9 mouse cellular contexts compared by ENCODE assay signal in the genomic region with DNA sequence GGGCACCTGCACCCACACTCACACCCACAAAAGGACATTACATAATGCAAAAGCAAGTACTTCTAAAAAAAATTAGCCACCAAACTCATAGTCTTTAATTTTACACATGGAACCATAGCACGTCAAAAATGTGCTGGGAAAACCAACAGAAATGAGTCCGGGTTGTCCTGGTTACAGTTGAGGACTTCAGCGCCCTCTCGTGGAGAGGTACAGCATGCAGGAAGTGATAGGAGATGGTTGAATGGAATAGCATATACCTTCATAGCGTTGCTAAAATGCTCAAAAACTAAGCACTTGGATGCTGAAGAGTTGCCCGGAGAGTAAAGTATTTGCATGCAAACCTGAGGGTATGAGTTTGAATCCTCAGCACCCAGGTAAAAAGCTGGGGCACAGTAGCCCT. TPM values are rescaled to one million over a fixed set of nuclear protein-coding genes. Genes with fewer than 3 reads are reported as not detected.
A peak's percentile ranks its signal among the peaks of the same experiment; 100 is the strongest.
DNase-seq lines count a peak whose midpoint lies in the region; ATAC-seq and TF ChIP-seq lines count a peak whose summit lies in the region.
"Had no signal": no experiment of that assay in that cellular context is flagged by ENCODE, and none has a peak within 500 bp of the region (broad histone marks: within the 10 kb centered on the region; RNA-seq: fewer than 3 reads in every experiment).

No protein-coding gene starts in this region.

- H3K9ac ChIP-seq in liver, adult 2 months (ENCODE audit: low read depth, low read length) = no peak overlapping the region
- no peak overlapping the region for H3K9ac ChIP-seq in liver, embryonic 12.5 days
- H3K9ac ChIP-seq in midbrain, embryonic 13.5 days (replicated peaks) = no peak overlapping the region
- H3K9ac ChIP-seq: limb, embryonic 12.5 days had no signal

- no peak overlapping the region for H3K4me3 ChIP-seq in liver, adult 2 months (ENCODE audit: insufficient read depth, low read depth, low read length)
- no peak overlapping the region for H3K4me3 ChIP-seq in liver, embryonic 12.5 days
- no peak overlapping the region for H3K4me3 ChIP-seq in midbrain, embryonic 13.5 days (replicated peaks)
- H3K4me3 ChIP-seq: limb, embryonic 12.5 days had no signal

- DNase-seq in cerebellum, adult 8-10 months = peak; percentile 6
- DNase-seq in cerebellum, adult 11-12 months = no peak
- peak; percentile 49 for DNase-seq in liver, adult 2 months (ENCODE audit: extremely low read depth, low read depth, low spot score)
- peak; percentile 59 for DNase-seq in adrenal gland, postnatal 25 days
- DNase-seq in layer of hippocampus, adult 9-10 months (ENCODE audit: low spot score) = peak; percentile 15
- peak; percentile 39 for DNase-seq in right cerebral cortex, postnatal 4 days

- no peaks in the 10 kb centered on the region for H3K9me3 ChIP-seq in liver, embryonic 12.5 days (replicated peaks)
- no peaks in the 10 kb centered on the region for H3K9me3 ChIP-seq in midbrain, embryonic 13.5 days
- H3K9me3 ChIP-seq: limb, embryonic 12.5 days had no signal

- H3K27ac ChIP-seq in liver, adult 2 months (replicated peaks; ENCODE audit: insufficient read depth, low read depth, low read length) = no peak overlapping the region
- H3K27ac ChIP-seq in liver, embryonic 12.5 days = no peak overlapping the region
- no peak overlapping the region for H3K27ac ChIP-seq in midbrain, embryonic 13.5 days
- H3K27ac ChIP-seq: limb, embryonic 12.5 days had no signal

- no peaks in the 10 kb centered on the region for H3K79me2 ChIP-seq in liver, adult 2 months (ENCODE audit: control insufficient read depth, insufficient read depth, low read length)

- H3K4me2 ChIP-seq in liver, embryonic 12.5 days = no peak overlapping the region
- H3K4me2 ChIP-seq in midbrain, embryonic 13.5 days (replicated peaks) = no peak overlapping the region
- H3K4me2 ChIP-seq: limb, embryonic 12.5 days had no signal

- TF ChIP-seq CTCF in liver, adult 2 months (IDR thresholded peaks at IDR 0.05; ENCODE audit: low read depth, low read length) = peak; percentile 61; the same call in 1 of the 2 replicates

- H3K27me3 ChIP-seq in liver, adult 2 months (ENCODE audit: control insufficient read depth, insufficient read depth, low read length) = no peaks in the 10 kb centered on the region
- no peaks in the 10 kb centered on the region; the same call in 1 of the 2 replicates for H3K27me3 ChIP-seq in liver, embryonic 12.5 days (replicated peaks)
- peaks cover 15% of the 10 kb centered on the region for H3K27me3 ChIP-seq in midbrain, embryonic 13.5 days
- H3K27me3 ChIP-seq: limb, embryonic 12.5 days had no signal

- no peak for TF ChIP-seq POLR2A in liver, adult 2 months (IDR thresholded peaks at IDR 0.05; ENCODE audit: extremely low read depth, insufficient read depth, low read length)

- no peaks in the 10 kb centered on the region for H3K36me3 ChIP-seq in liver, adult 2 months (ENCODE audit: control insufficient read depth, insufficient read depth, low read length)
- no peaks in the 10 kb centered on the region for H3K36me3 ChIP-seq in liver, embryonic 12.5 days
- no peaks in the 10 kb centered on the region for H3K36me3 ChIP-seq in midbrain, embryonic 13.5 days
- H3K36me3 ChIP-seq: limb, embryonic 12.5 days had no signal

- no peak for ATAC-seq in liver, embryonic 12.5 days
- no peak for ATAC-seq in midbrain, embryonic 13.5 days

- WGBS in liver, adult 2 months = 49% methylated on average over 6 of the region's 6 CpGs
- 54% methylated on average over 6 of the region's 6 CpGs for WGBS in liver, embryonic 12.5 days (ENCODE audit: insufficient replicate concordance)
- 76% methylated on average over 6 of the region's 6 CpGs for WGBS in midbrain, embryonic 13.5 days

- H3K4me1 ChIP-seq in liver, adult 2 months (ENCODE audit: control insufficient read depth, insufficient read depth, low read length) = peaks cover 11% of the 10 kb centered on the region
- H3K4me1 ChIP-seq in liver, embryonic 12.5 days = peaks cover 7% of the 10 kb centered on the region; the same call in 1 of the 2 replicates
- peaks cover 16% of the 10 kb centered on the region for H3K4me1 ChIP-seq in midbrain, embryonic 13.5 days (replicated peaks)

RNA-seq across cellular contexts. Expression of a gene that starts 17.7 kb away (rescaled TPM):
- total RNA-seq in liver, adult 2 months (2014; rRNA removed) = 0.09 and 0.13 TPM in 2 replicates
- 0.07 TPM in 1 of 2 replicates, not detected in the other for polyA plus RNA-seq in liver, adult 2 months (2012; rRNA removed)
- polyA plus RNA-seq in liver, embryonic 12.5 days (2016; fragmentation: Nextera tagmentation; extraction: Ambion mirVana) = 0.08 and 0.24 TPM in 2 replicates
- 0.14 and 0.18 TPM in 2 replicates for total RNA-seq in adrenal gland, postnatal 25 days (2021)
- 1.3 TPM in 2 replicates for polyA plus RNA-seq in midbrain, embryonic 13.5 days (2015; fragmentation: Nextera tagmentation; extraction: Ambion mirVana)

RNA-seq across cellular contexts. Expression of a gene that starts 27.7 kb away (rescaled TPM):
- total RNA-seq in liver, adult 2 months (2014; rRNA removed) = 28.9 and 36.0 TPM in 2 replicates
- 12.7 and 13.2 TPM in 2 replicates for polyA plus RNA-seq in liver, adult 2 months (2012; rRNA removed)
- 2.1 TPM in 2 replicates for polyA plus RNA-seq in liver, embryonic 12.5 days (2016; fragmentation: Nextera tagmentation; extraction: Ambion mirVana)
- total RNA-seq in adrenal gland, postnatal 25 days (2021) = 16.1 and 22.9 TPM in 2 replicates
- polyA plus RNA-seq in midbrain, embryonic 13.5 days (2015; fragmentation: Nextera tagmentation; extraction: Ambion mirVana) = 15.1 and 16.6 TPM in 2 replicates
